Mouse (Mus musculus) MEL (cell line): ENCODE data around the gene Cobl. TPM values are rescaled to one million over a fixed set of nuclear protein-coding genes. Genes with fewer than 3 reads are reported as not detected.

ENCODE experiments used
- DNase-seq: peaks from one replicate; pipeline ENCODE4 v3.0.0; 2011; ENCODE audit warnings: low read depth, low spot score
- H3K27ac ChIP-seq: 2 replicates; pipeline ENCODE4 v1.5.1; 2012; ENCODE audit warnings: low read depth, mild to moderate bottlenecking, control low read depth, low read length, moderate library complexity; ENCODE audit not compliant: control insufficient read depth
- H3K27me3 ChIP-seq, 2 experiments: fragments of 150-350 bp in 1 of 2; sonication (generic) in 1 of 2; 2 replicates each; pipeline ENCODE4 v1.6.1; 2012; ENCODE audit warnings: low read length in 2 of 2, mild to moderate bottlenecking in 2 of 2, improper control_type of control experiment in 1 of 2, moderate library complexity in 1 of 2; ENCODE audit not compliant: insufficient read depth in 2 of 2, control insufficient read depth in 1 of 2
- H3K36me3 ChIP-seq, 2 experiments: 2 replicates each; pipeline ENCODE4 v1.6.1; 2012 to 2014; ENCODE audit warnings: low read length in 2 of 2, improper control_type of control experiment in 1 of 2, inconsistent platforms in 1 of 2, mild to moderate bottlenecking in 1 of 2; ENCODE audit not compliant: insufficient read depth in 2 of 2, control insufficient read depth in 1 of 2
- H3K4me1 ChIP-seq, 2 experiments: fragments of 150-350 bp in 1 of 2; sonication (generic) in 1 of 2; 2 replicates each; pipeline ENCODE4 v1.6.1; 2012; ENCODE audit warnings: low read length in 2 of 2, improper control_type of control experiment in 1 of 2, mild to moderate bottlenecking in 1 of 2; ENCODE audit not compliant: insufficient read depth in 2 of 2, control insufficient read depth in 1 of 2
- H3K4me3 ChIP-seq, 2 experiments: fragments of 150-350 bp in 1 of 2; sonication (generic) in 1 of 2; 2 replicates each; pipeline ENCODE4 v1.5.1; 2012; ENCODE audit warnings: low read depth in 2 of 2, low read length in 2 of 2, mild to moderate bottlenecking in 2 of 2, moderate library complexity in 2 of 2, control low read depth in 1 of 2, improper control_type of control experiment in 1 of 2; ENCODE audit not compliant: control insufficient read depth in 1 of 2, insufficient read depth in 1 of 2
- H3K79me2 ChIP-seq: 2 replicates; pipeline ENCODE4 v1.6.1; 2012; ENCODE audit warnings: mild to moderate bottlenecking, low read length, moderate library complexity; ENCODE audit not compliant: control insufficient read depth, poor library complexity, insufficient read depth
- H3K9ac ChIP-seq: 2 replicates; pipeline ENCODE4 v1.6.1; 2012; ENCODE audit warnings: low read depth, mild to moderate bottlenecking, control low read depth, low read length, moderate library complexity; ENCODE audit not compliant: control insufficient read depth, poor library complexity, severe bottlenecking
- H3K9me3 ChIP-seq: fragments of 150-350 bp; sonication (generic); replicated peaks from 2 replicates; pipeline ENCODE4 v1.6.1; 2012; ENCODE audit warnings: mild to moderate bottlenecking, low read length, improper control_type of control experiment, moderate library complexity; ENCODE audit not compliant: insufficient read depth
- CHD1 ChIP-seq: IDR thresholded peaks from 2 replicates; pipeline ENCODE4 v1.6.1; 2012; ENCODE audit warnings: low read depth, mild to moderate bottlenecking, inconsistent platforms, low read length, improper control_type of control experiment
- CHD2 ChIP-seq: IDR thresholded peaks from 2 replicates; pipeline ENCODE4 v1.6.1; 2011; ENCODE audit warnings: low read length, improper control_type of control experiment
- CTCF ChIP-seq, 3 experiments: IDR thresholded peaks in 2 of 3; conservative IDR thresholded peaks in 1 of 3; 2 replicates each; pipeline ENCODE4 v1.5.1; 2011 to 2012; ENCODE audit warnings: low read length in 3 of 3, low read depth in 2 of 3, mild to moderate bottlenecking in 2 of 3, improper control_type of control experiment in 1 of 3, inconsistent platforms in 1 of 3, mixed read lengths in 1 of 3, moderate library complexity in 1 of 3; ENCODE audit not compliant: control insufficient read depth in 1 of 3, insufficient read depth in 1 of 3, poor library complexity in 1 of 3, severe bottlenecking in 1 of 3
- ETS1 ChIP-seq: IDR thresholded peaks from 2 replicates; pipeline ENCODE4 v1.6.1; 2012; ENCODE audit warnings: low read depth, mild to moderate bottlenecking, inconsistent platforms, low read length, improper control_type of control experiment, moderate library complexity
- HCFC1 ChIP-seq: IDR thresholded peaks from 2 replicates; pipeline ENCODE4 v1.6.1; 2012; ENCODE audit warnings: low read depth, mild to moderate bottlenecking, inconsistent platforms, low read length, improper control_type of control experiment, moderate library complexity
- MAFK ChIP-seq: IDR thresholded peaks from 2 replicates; pipeline ENCODE4 v1.6.1; 2011; ENCODE audit warnings: low read depth, mild to moderate bottlenecking, low read length, improper control_type of control experiment, borderline replicate concordance
- MAX ChIP-seq: IDR thresholded peaks from 2 replicates; pipeline ENCODE4 v1.6.1; 2011; ENCODE audit warnings: low read length, improper control_type of control experiment
- MYB ChIP-seq: IDR thresholded peaks from 2 replicates; pipeline ENCODE4 v1.6.1; 2011; ENCODE audit warnings: mild to moderate bottlenecking, low read depth, low read length, improper control_type of control experiment
- MYC ChIP-seq: IDR thresholded peaks from 2 replicates; pipeline ENCODE4 v1.6.1; 2011; ENCODE audit warnings: low read depth, mild to moderate bottlenecking, low read length, improper control_type of control experiment, moderate library complexity
- NELFE ChIP-seq: IDR thresholded peaks from 2 replicates; pipeline ENCODE4 v1.6.1; 2011; ENCODE audit warnings: low read depth, low read length, improper control_type of control experiment
- RAD21 ChIP-seq: IDR thresholded peaks from 2 replicates; pipeline ENCODE4 v1.6.1; 2011; ENCODE audit warnings: mild to moderate bottlenecking, low read depth, low read length, improper control_type of control experiment
- SMC3 ChIP-seq: IDR thresholded peaks from 2 replicates; pipeline ENCODE4 v1.6.1; 2011; ENCODE audit warnings: low read depth, low read length, improper control_type of control experiment
- TAL1 ChIP-seq: IDR thresholded peaks from 2 replicates; pipeline ENCODE4 v1.6.1; 2012; ENCODE audit warnings: mild to moderate bottlenecking, inconsistent platforms, low read length, moderate library complexity, mixed read lengths
- TBP ChIP-seq: IDR thresholded peaks from 2 replicates; pipeline ENCODE4 v1.8.0; 2011; ENCODE audit warnings: low read depth, low read length, improper control_type of control experiment
- TCF12 ChIP-seq: IDR thresholded peaks from 2 replicates; pipeline ENCODE4 v1.6.1; 2014; ENCODE audit warnings: low read depth, mild to moderate bottlenecking, inconsistent platforms, low read length, improper control_type of control experiment, moderate library complexity
- UBTF ChIP-seq: IDR thresholded peaks from 2 replicates; pipeline ENCODE4 v1.6.1; 2012; ENCODE audit warnings: low read depth, mild to moderate bottlenecking, inconsistent platforms, low read length, improper control_type of control experiment, moderate library complexity, borderline replicate concordance; ENCODE audit not compliant: insufficient read depth
- USF1 ChIP-seq: IDR thresholded peaks from 2 replicates; pipeline ENCODE4 v1.6.1; 2014; ENCODE audit warnings: low read depth, mild to moderate bottlenecking, inconsistent platforms, low read length, improper control_type of control experiment, moderate library complexity
- ZC3H11A ChIP-seq: IDR thresholded peaks from 2 replicates; pipeline ENCODE4 v1.6.1; 2012; ENCODE audit warnings: low read depth, mild to moderate bottlenecking, inconsistent platforms, low read length, improper control_type of control experiment
- polyA plus RNA-seq, 2 experiments: library from polyadenylated mRNA; stranded (reverse) in 1 of 2; unstranded in 1 of 2; fragments of >175 nt in 1 of 2; fragments of >200 nt in 1 of 2; gene quantifications; 2 replicates each; pipeline versions ENCODE4 v1.2.1 to v1.2.4; 2012; ENCODE audit warnings: low replicate concordance in 2 of 2, low read depth in 1 of 2; ENCODE audit not compliant: insufficient read length in 2 of 2, insufficient read depth in 1 of 2, missing spikeins in 1 of 2
- total RNA-seq: library from RNA; depleted of rRNA; stranded (reverse); fragments of 300-350 nt; gene quantifications from 2 replicates; pipeline ENCODE4 v1.2.3, GENCODE M21; 2012

Cobl gene
- total and polyA plus RNA-seq, 3 experiments, result not detected

DNA sequence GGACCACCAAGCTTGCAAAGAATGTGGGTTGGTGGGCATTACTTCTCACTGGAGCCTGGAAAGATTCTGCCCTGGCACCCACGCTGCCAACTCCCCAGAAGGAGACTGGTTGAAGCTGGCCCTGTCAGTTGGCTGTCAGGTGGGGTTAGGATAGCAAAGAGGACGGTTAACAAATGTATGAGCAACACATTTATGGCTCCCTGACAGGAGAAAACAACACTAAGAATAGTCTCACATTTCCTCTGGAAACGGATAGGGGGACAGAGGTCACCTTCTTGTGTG is 173.2 kb downstream of the Cobl start:
- H3K36me3 ChIP-seq, result no peaks in the 10 kb centered on the region
- no peak for DNase-seq
- TF ChIP-seq CTCF (IDR thresholded peaks at IDR 0.05 in 2 of 3, conservative IDR thresholded peaks at IDR 0.05 in 1 of 3; ENCODE audit: control insufficient read depth in 1 of 3, insufficient read depth in 1 of 3, low read depth in 2 of 3, low read length in 3 of 3, poor library complexity in 1 of 3, severe bottlenecking in 1 of 3), result no peak; a peak in 1 of 6 replicates
- no peak for TF ChIP-seq TAL1
- no peak for TF ChIP-seq CHD2
- no peak for TF ChIP-seq ETS1
- no peak for TF ChIP-seq USF1
- no peak for TF ChIP-seq HCFC1
- no peak for TF ChIP-seq MYC
- no peak for TF ChIP-seq NELFE
- no peak for TF ChIP-seq MAX
- no peak for TF ChIP-seq TBP
- no peak for TF ChIP-seq UBTF
- no peak for TF ChIP-seq TCF12
- no peak for TF ChIP-seq MAFK
- no peak for TF ChIP-seq CHD1
- TF ChIP-seq, all 39 proteins: peak for 0
- Histone ChIP-seq H3K79me2 (no peaks in the 10 kb centered on the region), H3K4me1 (no peaks in the 10 kb centered on the region), H3K27me3 (no peaks in the 10 kb centered on the region), H3K4me3 (no peak overlapping the region), H3K27ac (no peak overlapping the region), H3K9me3 (no peaks in the 10 kb centered on the region; the same call in 1 of the 2 replicates), H3K9ac (no peak overlapping the region)

- TF ChIP-seq RAD21 (peak; percentile 63), HCFC1 (no peak), TAL1 (no peak), CTCF (IDR thresholded peaks at IDR 0.05 in 2 of 3, conservative IDR thresholded peaks at IDR 0.05 in 1 of 3; ENCODE audit: control insufficient read depth in 1 of 3, insufficient read depth in 1 of 3, low read depth in 2 of 3, low read length in 3 of 3, poor library complexity in 1 of 3, severe bottlenecking in 1 of 3) (peak; percentile 52 to 73 (median 69)), MYB (no peak), ZC3H11A (peak; percentile 55), SMC3 (peak; percentile 80)
- TF ChIP-seq, all 39 proteins: peak for 4
- no peaks in the 10 kb centered on the region for H3K4me1 ChIP-seq
- no peak overlapping the region for H3K27ac ChIP-seq
- no peak overlapping the region for H3K9ac ChIP-seq
- no peaks in the 10 kb centered on the region for H3K36me3 ChIP-seq
- no peaks in the 10 kb centered on the region; the same call in 1 of the 2 replicates for H3K9me3 ChIP-seq
- DNase-seq, result peak; percentile 68
- no peak overlapping the region for H3K4me3 ChIP-seq
- H3K27me3 ChIP-seq, result peaks cover 0 to 1% of the 10 kb centered on the region in 2 experiments; a peak in 1 of 4 replicates
- no peaks in the 10 kb centered on the region for H3K79me2 ChIP-seq
These were observed 173.7 kb downstream of the Cobl start for GRCm38 (mm10) chr11:12290911-12291653.
